Mouse (Mus musculus) activated CD4-positive, CD25-positive, alpha-beta regulatory T cell, adult 4 months (primary cell): ENCODE measurements around the gene Nags. TPM values are rescaled to one million over a fixed set of nuclear protein-coding genes. Genes with fewer than 3 reads are reported as not detected.

ENCODE experiments used
- polyA plus RNA-seq, 2 experiments: library from polyadenylated mRNA; unstranded; fragments of 100-300 nt; shearing (Covaris generic); gene quantifications; one replicate each; pipeline ENCODE4 v1.2.1; 2017

Gene Nags
- polyA plus RNA-seq, 2 experiments from 2014 or later: not detected

Other genes starting within 250 kb of the Nags start
- gene Sost, start 178.5 kb upstream of the Nags start, polyA plus RNA-seq: not detected
- gene Cfap97d1, start 161.2 kb upstream of the Nags start, polyA plus RNA-seq: not detected
- gene Dusp3, start 158.5 kb upstream of the Nags start, polyA plus RNA-seq: 1 to 10 TPM; 1.3 to 1.9 TPM
- gene Mpp3, start 117.1 kb upstream of the Nags start, polyA plus RNA-seq: under 1 TPM in 1 of 2 experiments, not detected in 1; 0.36 TPM
- gene Cd300lg, start 104.0 kb upstream of the Nags start, polyA plus RNA-seq: under 1 TPM in 1 of 2 experiments, not detected in 1; 0.13 TPM
- gene Mpp2, start 57.0 kb upstream of the Nags start, polyA plus RNA-seq: 1 to 10 TPM; 2.5 to 3.7 TPM
- gene Ppy, start 44.2 kb upstream of the Nags start, polyA plus RNA-seq: not detected
- not detected for gene Pyy, start 37.7 kb upstream of the Nags start, polyA plus RNA-seq
- 10 to 100 TPM; 13.5 to 15.4 TPM for gene Tmem101, start 10.9 kb downstream of the Nags start, polyA plus RNA-seq
- 10 to 100 TPM; 44.8 to 78.5 TPM for gene Lsm12, start 39.8 kb downstream of the Nags start, polyA plus RNA-seq
- 10 to 100 TPM; 24.6 to 36.3 TPM for gene G6pc3, start 44.1 kb downstream of the Nags start, polyA plus RNA-seq
- gene Hdac5, start 84.7 kb downstream of the Nags start, polyA plus RNA-seq: 1 to 10 TPM; 6.0 to 9.3 TPM
- 1 to 10 TPM; 2.0 to 3.8 TPM for gene BC030867, start 103.4 kb downstream of the Nags start, polyA plus RNA-seq
- gene Asb16, start 123.2 kb downstream of the Nags start, polyA plus RNA-seq: not detected
- gene Tmub2, start 139.4 kb downstream of the Nags start, polyA plus RNA-seq: 10 to 100 TPM; 54.5 to 58.3 TPM
- gene Atxn7l3, start 151.1 kb downstream of the Nags start, polyA plus RNA-seq: 1 to 10 TPM; 7.5 to 8.3 TPM
- 10 to 100 TPM; 37.4 to 49.6 TPM for gene Ubtf, start 174.2 kb downstream of the Nags start, polyA plus RNA-seq
- gene Slc4a1, start 220.7 kb downstream of the Nags start, polyA plus RNA-seq: 1 to 10 TPM in 1 of 2 experiments, not detected in 1; 2.9 TPM
- gene Rundc3a, start 247.9 kb downstream of the Nags start, polyA plus RNA-seq: 1 to 10 TPM; 2.4 TPM